In the genomic region with DNA sequence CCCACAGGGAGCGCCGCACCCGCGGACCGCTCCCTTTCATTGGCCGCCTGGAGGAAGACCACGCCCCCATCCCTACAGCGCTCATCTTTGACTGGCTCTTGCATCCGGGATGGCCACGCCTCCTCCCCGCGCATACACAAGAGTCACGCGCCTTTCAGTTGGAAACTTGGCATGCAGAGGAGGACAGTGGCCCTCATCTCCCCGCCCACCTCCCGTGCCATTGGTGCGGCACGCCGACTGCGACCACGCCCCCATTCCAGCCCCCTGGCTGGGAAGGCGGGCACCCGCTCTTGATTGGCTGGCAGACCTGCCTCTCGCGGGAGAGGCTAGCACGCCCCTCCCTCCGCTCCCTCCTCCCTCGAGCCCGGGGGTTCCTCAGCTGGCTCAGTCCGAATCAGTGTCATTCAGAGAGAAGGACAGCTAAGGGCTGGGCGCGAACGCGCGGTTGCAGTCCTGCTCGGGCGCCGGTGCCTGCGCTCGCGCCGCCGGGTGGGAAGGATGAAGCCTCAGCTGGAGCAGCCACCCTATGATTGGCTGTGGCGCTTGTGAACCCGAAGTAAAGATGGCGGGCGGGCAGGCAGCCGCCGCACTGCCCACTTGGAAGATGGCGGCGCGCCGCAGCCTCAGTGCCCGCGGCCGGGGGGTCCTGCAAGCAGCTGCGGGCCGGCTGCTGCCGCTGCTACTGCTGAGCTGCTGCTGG, we compare ENCODE assay signal across 7 mouse cellular contexts. TPM values are rescaled to one million over a fixed set of nuclear protein-coding genes. Genes with fewer than 3 reads are reported as not detected.
A peak's percentile ranks its signal among the peaks of the same experiment; 100 is the strongest.
DNase-seq lines count a peak whose midpoint lies in the region; ATAC-seq lines count a peak whose summit lies in the region.

Gene Cnnm2 (plus strand): TSS at position 350 of the 700 bp plus-strand sequence.

- no peaks in the 10 kb centered on the region for H3K9me3 ChIP-seq in intestine, embryonic 15.5 days
- no peaks in the 10 kb centered on the region; the same call in 1 of the 2 replicates for H3K9me3 ChIP-seq in midbrain, embryonic 10.5 days (replicated peaks)

- peaks cover 6% of the 10 kb centered on the region for H3K27me3 ChIP-seq in intestine, embryonic 15.5 days (replicated peaks)
- H3K27me3 ChIP-seq in midbrain, embryonic 10.5 days (ENCODE audit: low read depth, poor library complexity, severe bottlenecking) = peaks cover 31% of the 10 kb centered on the region

- no peaks in the 10 kb centered on the region for H3K36me3 ChIP-seq in intestine, embryonic 15.5 days
- no peaks in the 10 kb centered on the region for H3K36me3 ChIP-seq in midbrain, embryonic 10.5 days

- peak within 1 kb of the TSS; percentile 57 for H3K9ac ChIP-seq in intestine, embryonic 15.5 days

- peak within 1 kb of the TSS; percentile 97 for H3K4me2 ChIP-seq in intestine, embryonic 15.5 days (replicated peaks)

- peak; percentile 100 for DNase-seq in adrenal gland, adult 2 months
- DNase-seq in embryo, embryonic 11.5 days (ENCODE audit: low read depth, low spot score) = peak; percentile 100
- peak; percentile 99 to 100 for DNase-seq in gastrocnemius, postnatal 36 days
- DNase-seq in left cerebral cortex, postnatal 25 days (ENCODE audit: low spot score in 2 of 2) = peak; percentile 100
- peak; percentile 100 for DNase-seq in midbrain, embryonic 10.5 days (ENCODE audit: low spot score)
- peak; percentile 98 for DNase-seq in right cerebral cortex, postnatal 4 days

- peaks cover 11% of the 10 kb centered on the region for H3K4me1 ChIP-seq in intestine, embryonic 15.5 days (replicated peaks)
- H3K4me1 ChIP-seq in midbrain, embryonic 10.5 days = peaks cover 44% of the 10 kb centered on the region

- peak within 1 kb of the TSS; percentile 72 for H3K27ac ChIP-seq in intestine, embryonic 15.5 days
- peak within 1 kb of the TSS; percentile 86 for H3K27ac ChIP-seq in midbrain, embryonic 10.5 days (replicated peaks)

- WGBS in intestine, embryonic 15.5 days = under 1% methylated on average over 59 of the region's 59 CpGs
- WGBS in midbrain, embryonic 10.5 days = under 1% methylated on average over 59 of the region's 59 CpGs

- H3K4me3 ChIP-seq in intestine, embryonic 15.5 days (replicated peaks) = peak within 1 kb of the TSS; percentile 88
- peak within 1 kb of the TSS; percentile 81 for H3K4me3 ChIP-seq in midbrain, embryonic 10.5 days

- ATAC-seq in intestine, embryonic 15.5 days = peak; percentile 98

- intact Hi-C loops in gastrocnemius, postnatal 36 days (cut with DNase I) = loop anchor here (5.0 kb wide), 1 partner anchor 231 kb away; no protein-coding TSS in a partner anchor
- intact Hi-C loops in left cerebral cortex, postnatal 25 days (cut with DNase I) = loop anchor here (2.0 to 5.0 kb wide), 2 partner anchors 201 to 281 kb away; no protein-coding TSS in a partner anchor

RNA-seq across cellular contexts. Expression of gene Cnnm2, which starts in this region (rescaled TPM):
- 10 to 100 TPM; 33.4 to 40.7 TPM for total RNA-seq in adrenal gland, adult 2 months (2021)
- polyA plus RNA-seq in adrenal gland, adult 2 months (2012; rRNA removed) = 34.9 and 49.2 TPM in 2 replicates
- 1 to 10 TPM; 2.4 to 3.3 TPM for total RNA-seq in gastrocnemius, postnatal 36 days (2021)
- 2.9 and 3.2 TPM in 2 replicates for polyA plus RNA-seq in intestine, embryonic 15.5 days (2015; fragmentation: Nextera tagmentation; extraction: Ambion mirVana)
- 10 to 100 TPM; 33.3 to 33.9 TPM for total RNA-seq in left cerebral cortex, postnatal 25 days (2021)
- polyA plus RNA-seq in midbrain, embryonic 10.5 days (2016; fragmentation: Nextera tagmentation; extraction: Ambion mirVana) = 2.7 TPM in 2 replicates

Comparison
In these comparisons a context has a peak if more than half of its experiments do, and no peak if none do; other contexts are left out.
1. Peak in every context shown above with its lines: DNase-seq, ATAC-seq, H3K4me3 ChIP-seq and H3K27ac ChIP-seq.
2. RNA of gene Cnnm2 (total RNA-seq): 33.4 to 40.7 TPM in adrenal gland, adult 2 months and 33.3 to 33.9 TPM in left cerebral cortex, postnatal 25 days; 2.4 to 3.3 TPM in gastrocnemius, postnatal 36 days; every median in the first group is over 4 times any median in the second.